Mouse (Mus musculus) testis, adult 2 months (tissue): ENCODE measurements around the gene Olfr360.

Source experiments
- CTCF ChIP-seq: fragments of 200-500 bp; IDR thresholded peaks from 2 replicates; pipeline ENCODE4 v1.5.1; 2012; ENCODE audit warnings: low read depth, mild to moderate bottlenecking, inconsistent platforms, low read length, moderate library complexity; ENCODE audit not compliant: control insufficient read depth, insufficient read depth, insufficient replicate concordance
- POLR2A ChIP-seq: fragments of 200-500 bp; IDR thresholded peaks from 2 replicates; pipeline ENCODE4 v1.6.1; 2012; ENCODE audit warnings: low read depth, mild to moderate bottlenecking, inconsistent platforms, low read length, moderate library complexity; ENCODE audit not compliant: control insufficient read depth

DNA sequence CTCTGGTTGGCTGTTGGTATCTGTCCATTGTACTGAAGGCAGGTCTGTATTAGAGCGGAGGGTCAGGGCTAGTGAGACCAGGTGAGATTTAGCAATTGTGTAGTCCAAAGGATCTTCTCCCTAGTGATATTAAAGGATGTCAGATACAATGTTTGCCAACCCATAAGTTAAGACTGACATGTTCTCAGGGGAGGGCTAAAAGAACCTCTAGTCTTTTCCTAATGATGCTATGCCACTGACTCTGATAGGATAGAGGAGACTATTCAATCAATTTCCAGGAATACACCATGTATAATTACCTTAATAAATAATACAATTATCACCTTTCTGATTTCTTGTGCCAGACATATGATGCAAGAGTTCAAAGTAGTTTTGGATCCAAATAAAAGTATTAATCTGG lies 52.3 kb downstream of the Olfr360 start, which contains the start of gene Olfr362:
- no peak for TF ChIP-seq POLR2A
- no peak for TF ChIP-seq CTCF
